Mouse (Mus musculus) kidney, adult 2 months (tissue): ENCODE data around the gene Gm45623.

Experiments
- CTCF ChIP-seq: fragments of 200-500 bp; conservative IDR thresholded peaks from 2 replicates; pipeline ENCODE4 v1.5.1; 2011; ENCODE audit warnings: low read depth, mild to moderate bottlenecking, control low read depth, low read length, moderate library complexity, mixed read lengths; ENCODE audit not compliant: insufficient read depth, insufficient read length
- POLR2A ChIP-seq: fragments of 200-500 bp; IDR thresholded peaks from one replicate; pipeline ENCODE4 v1.6.1; 2011; ENCODE audit warnings: low read depth, low read length, control low read depth

- TF ChIP-seq POLR2A (no peak), CTCF (no peak)
Observed at GRCm38 (mm10) chr13:56703871-56704321, 49.7 kb downstream of the Gm45623 start.
